Mouse (Mus musculus): ENCODE results near the gene Tmprss6.

GRCm38 (mm10) chr15:78480991-78481390 lies 12.6 kb upstream of the Tmprss6 start:
- TF ChIP-seq FLI1 (IDR thresholded peaks at IDR 0.05; ENCODE audit: low read length) (no peak), GATA1 (IDR thresholded peaks at IDR 0.05; ENCODE audit: borderline replicate concordance, low read length) (no peak)
